Mouse (Mus musculus) lung, postnatal 0 days (tissue): Measurements from ENCODE around the gene Cd72.

ENCODE experiments used
- CTCF ChIP-seq: IDR thresholded peaks from 2 replicates; pipeline ENCODE4 v1.5.1; 2016; ENCODE audit warnings: antibody characterized with exemption, mild to moderate bottlenecking
- EP300 ChIP-seq: IDR thresholded peaks from 2 replicates; pipeline ENCODE4 v1.6.1; 2016; ENCODE audit warnings: antibody characterized with exemption, mild to moderate bottlenecking, control low read depth

DNA sequence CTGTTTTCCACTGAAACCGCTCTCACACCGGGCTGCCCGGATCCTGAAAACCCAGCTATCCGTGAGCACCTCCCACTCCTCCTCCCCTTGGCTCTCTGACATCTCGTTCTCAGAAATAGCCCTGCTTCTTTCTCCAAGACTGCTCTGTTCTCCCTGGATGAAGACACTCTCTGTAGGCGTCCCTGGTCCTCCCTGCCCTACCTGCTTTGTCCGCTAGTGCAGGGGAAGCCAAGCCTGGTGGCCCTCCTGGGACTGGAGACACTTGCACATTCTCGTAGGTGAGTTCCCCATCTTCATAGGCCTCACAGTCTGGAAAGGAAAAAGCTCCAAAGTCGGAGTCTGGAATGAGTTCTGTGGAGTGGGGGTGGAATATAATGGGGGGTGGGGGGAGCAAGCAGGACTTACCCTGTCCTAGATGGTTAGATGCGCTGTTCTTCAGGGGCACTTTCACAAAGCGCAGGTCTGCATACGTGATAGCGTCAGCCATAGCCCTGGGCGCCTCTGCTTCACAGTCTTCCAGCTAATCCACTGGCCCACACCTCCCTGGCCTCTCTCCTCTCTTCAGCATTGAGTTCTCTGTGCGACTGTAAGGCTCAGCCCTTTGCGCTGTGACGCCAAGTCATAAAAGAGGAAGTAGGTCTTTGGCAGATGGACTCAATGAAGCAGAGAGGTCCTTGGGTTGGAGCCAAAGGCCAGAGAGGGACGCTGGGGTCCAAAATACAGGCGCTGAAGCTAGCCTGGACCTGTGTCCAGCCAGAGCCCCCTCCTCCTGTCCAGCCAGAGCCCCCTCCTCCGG is at the start of gene Cd72:
- TF ChIP-seq CTCF (peak; percentile 32; the same call in 1 of the 2 replicates), EP300 (no peak)
